Mouse (Mus musculus) gastrocnemius, postnatal 14 days (tissue): Measurements from ENCODE around the gene Edc4. TPM values are rescaled to one million over a fixed set of nuclear protein-coding genes. Genes with fewer than 3 reads are reported as not detected.
"Not testable (repeated sequence)": the region's sequence is repeated elsewhere in the genome, so short reads cannot be mapped to it uniquely, and the experiment has no call there.

Source experiments
- DNase-seq: peaks from one replicate; pipeline ENCODE4 v3.0.0; 2021; ENCODE audit warnings: mixed read lengths
- intact Hi-C: fragments of 180-260 bp; cut with DNase I; formaldehyde crosslinking; loops from one replicate; pipeline ENCODE4 v1.15.1; 2025; ENCODE audit warnings: low total_unique reads
- long read RNA-seq, 2 experiments: library from polyadenylated mRNA; stranded (forward); transcript quantifications; one replicate each; pipeline ENCODE4 v2.0.0; 2021
- total RNA-seq, 2 experiments: library from RNA; stranded (reverse); gene quantifications; 2 replicates each; pipeline ENCODE4 v1.2.3; 2021

Gene Edc4
- total RNA-seq = 10 to 100 TPM; 21.1 to 21.5 TPM
- long read RNA-seq, experiment 1, full-length matches to known transcripts = 15 of 34 reads
- long read RNA-seq, experiment 1, partial matches to known transcripts = 4 of 34 reads
- long read RNA-seq, experiment 1, other reads (novel, unspliced or antisense) = 15 of 34 reads
- long read RNA-seq, experiment 2, full-length matches to known transcripts = 14 of 32 reads
- long read RNA-seq, experiment 2, partial matches to known transcripts = 4 of 32 reads
- long read RNA-seq, experiment 2, other reads (novel, unspliced or antisense) = 14 of 32 reads

DNA sequence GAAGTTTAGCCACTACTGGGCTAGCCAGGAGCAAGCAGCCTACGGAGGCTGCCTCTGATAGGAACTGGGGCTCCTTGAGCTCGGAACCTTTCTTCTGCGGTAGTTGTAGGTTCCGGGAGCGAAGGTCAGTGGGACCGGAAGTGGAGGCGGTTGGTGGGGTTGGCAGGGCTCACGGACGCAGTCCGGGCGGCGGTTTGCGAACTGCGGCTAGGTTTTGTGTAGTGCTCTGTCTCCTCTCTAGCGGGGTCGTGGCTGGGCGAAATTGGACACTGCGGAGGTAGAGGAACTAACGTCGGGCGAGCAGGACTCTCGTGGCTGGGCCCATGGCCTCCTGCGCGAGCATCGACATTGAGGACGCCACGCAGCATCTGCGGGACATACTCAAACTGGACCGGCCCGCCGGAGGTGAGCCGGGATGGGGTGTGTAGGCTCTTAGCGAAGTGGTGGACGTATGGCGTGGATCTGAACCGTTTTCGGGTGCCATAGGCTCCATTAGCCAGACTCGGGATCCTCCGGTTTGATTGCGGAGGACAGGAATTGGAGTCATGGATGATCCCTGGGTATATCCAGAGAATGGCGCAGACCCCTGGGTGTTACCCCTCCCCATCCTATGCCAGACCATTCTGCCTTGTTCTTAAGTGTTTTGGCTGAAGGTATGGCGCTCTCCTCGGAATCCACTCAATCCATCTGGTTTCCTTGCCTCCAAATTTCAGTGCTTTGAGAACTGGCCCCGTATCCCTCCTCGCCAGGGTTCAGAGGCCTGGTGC, at the start of gene Edc4:
Edc4 (plus strand) TSS at position 128 of the 767 bp plus-strand sequence.
- intact Hi-C loops = no loop called here
- peak; percentile 82 for DNase-seq

DNA sequence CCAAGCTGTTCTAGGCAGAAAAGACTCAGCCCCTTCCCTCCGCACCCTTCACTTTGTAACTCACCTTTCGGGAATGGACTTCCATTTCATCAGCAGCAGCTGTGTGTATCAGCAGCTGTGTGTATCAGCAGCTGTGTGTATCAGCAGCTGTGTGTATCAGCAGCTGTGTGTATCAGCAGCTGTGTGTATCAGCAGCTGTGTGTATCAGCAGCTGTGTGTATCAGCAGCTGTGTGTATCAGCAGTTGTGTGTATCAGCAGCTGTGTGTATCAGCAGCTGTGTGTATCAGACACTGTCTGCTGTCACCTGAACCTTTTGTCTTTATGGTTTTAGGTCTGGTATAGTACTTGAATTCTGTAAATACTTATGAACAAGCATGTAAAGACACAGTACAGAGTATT, 46.9 kb upstream of the Edc4 start:
- not testable (repeated sequence) for DNase-seq
- intact Hi-C loops = loop anchor here (5.0 kb wide), 1 partner anchor 121 kb away; no protein-coding TSS in a partner anchor

- intact Hi-C loops = loop anchor here (5.0 kb wide), 1 partner anchor 97 kb away; the partner anchor contains the start of gene Ctrl
- peak; percentile 66 for DNase-seq
These were observed 45.4 kb upstream of the Edc4 start for GRCm38 (mm10) chr8:105835318-105835717.

GRCm38 (mm10) chr8:105836991-105837390, 43.7 kb upstream of the Edc4 start:
- intact Hi-C loops = loop anchor here (5.0 kb wide), 1 partner anchor 95 kb away; the partner anchor contains the start of gene Ctrl
- DNase-seq = no peak

DNA sequence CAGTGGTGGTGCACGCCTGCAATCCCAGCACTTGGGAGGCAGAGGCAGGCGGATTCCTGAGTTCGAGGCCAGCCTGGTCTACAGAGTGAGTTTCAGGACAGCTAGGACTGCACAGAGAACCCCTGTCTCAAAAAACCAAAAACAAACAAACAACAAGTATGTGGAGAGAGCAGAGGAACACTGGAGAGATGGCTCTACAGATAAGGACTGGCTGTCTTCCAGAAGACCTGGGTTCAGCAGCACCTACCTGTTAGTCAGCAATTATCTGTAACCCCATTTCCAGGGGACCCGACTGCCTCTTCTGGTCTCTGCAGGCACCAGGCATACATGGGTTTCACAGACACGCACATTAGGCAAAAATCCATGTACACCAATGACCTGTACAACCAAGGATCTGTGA, 41.5 kb upstream of the Edc4 start:
- intact Hi-C loops = loop anchor here (5.0 kb wide), 1 partner anchor 93 kb away; the partner anchor contains the start of gene Ctrl
- no peak for DNase-seq

DNA sequence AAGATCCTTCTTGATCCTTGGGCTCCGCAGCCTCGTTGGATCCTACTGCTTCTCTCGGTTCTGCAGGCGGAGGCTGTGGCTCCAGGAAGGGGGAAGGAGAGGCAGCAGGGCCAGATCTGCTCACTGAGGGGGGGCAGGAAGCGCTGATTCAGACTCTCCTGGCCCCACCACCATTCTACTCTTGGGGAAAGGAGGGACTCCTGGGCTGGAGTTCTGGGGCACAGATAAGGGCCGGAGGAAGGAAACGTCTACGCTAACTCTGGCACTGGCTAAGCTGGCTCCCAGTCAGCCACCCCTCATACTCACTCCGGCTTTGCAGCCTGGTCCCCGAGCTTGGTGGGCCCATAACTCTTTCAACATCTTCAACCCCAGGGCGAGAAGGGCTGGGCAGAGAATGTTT, 34.0 kb upstream of the Edc4 start:
- intact Hi-C loops = loop anchor here (10.0 kb wide), 1 partner anchor 158 kb away; the partner anchor contains the start of gene Dpep2nb
- no peak for DNase-seq

DNA sequence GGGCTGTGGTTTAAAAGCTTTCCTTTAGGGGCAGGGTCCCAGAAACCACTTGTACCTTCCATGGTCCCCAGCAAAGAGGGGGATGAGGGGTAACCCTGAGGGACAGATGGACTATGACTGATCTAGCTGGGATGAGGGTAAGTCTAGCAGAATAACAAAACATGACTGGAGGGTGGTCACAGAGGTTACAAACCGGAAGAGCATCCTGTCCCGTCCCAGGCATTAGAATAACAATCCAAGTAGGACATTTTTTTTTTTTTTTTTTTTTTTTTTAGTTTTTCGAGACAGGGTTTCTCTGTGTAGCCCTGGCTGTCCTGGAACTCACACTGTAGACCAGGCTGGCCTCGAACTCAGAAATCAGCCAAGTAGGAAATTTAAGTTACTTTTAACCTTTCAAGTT, 30.7 kb upstream of the Edc4 start:
- intact Hi-C loops = no loop called here
- DNase-seq = no peak

GRCm38 (mm10) chr8:105850611-105851010, 30.1 kb upstream of the Edc4 start:
- intact Hi-C loops = no loop called here
- no peak for DNase-seq

- DNase-seq = peak; percentile 90
- intact Hi-C loops = no loop called here
These were observed 29.0 kb upstream of the Edc4 start for GRCm38 (mm10) chr8:105851651-105852143.

GRCm38 (mm10) chr8:105852146-105852729, 28.4 kb upstream of the Edc4 start:
- intact Hi-C loops = no loop called here
- DNase-seq = no peak

- no peak for DNase-seq
- intact Hi-C loops = no loop called here
These were observed 27.5 kb upstream of the Edc4 start, which contains the start of gene Cenpt for GRCm38 (mm10) chr8:105853178-105853577. TSS of gene Cenpt (minus strand) at chr8:105853278.

DNA sequence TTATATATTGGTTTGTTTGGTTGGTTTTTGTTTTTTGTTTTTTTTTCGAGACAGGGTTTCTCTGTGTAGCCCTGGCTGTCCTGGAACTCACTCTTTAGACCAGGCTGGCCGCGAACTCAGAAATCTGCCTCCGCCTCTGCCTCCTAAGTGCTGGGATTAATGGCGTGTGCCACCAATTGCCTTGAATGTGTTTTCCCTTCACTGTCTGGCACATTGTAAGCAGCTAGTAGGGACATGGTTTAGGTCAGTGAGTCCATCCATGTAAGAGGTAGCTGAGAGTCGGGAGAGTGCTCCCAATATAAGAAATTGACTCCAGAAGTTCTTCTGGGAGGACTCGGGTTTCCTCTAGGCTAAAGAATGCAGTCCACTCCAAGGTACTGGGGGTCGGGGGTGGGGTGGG, 26.4 kb upstream of the Edc4 start:
- intact Hi-C loops = no loop called here
- DNase-seq = no peak

GRCm38 (mm10) chr8:105854715-105855216, 25.9 kb upstream of the Edc4 start, which contains the start of gene Thap11:
TSS of gene Thap11 (plus strand) at chr8:105855132.
- intact Hi-C loops = no loop called here

DNA sequence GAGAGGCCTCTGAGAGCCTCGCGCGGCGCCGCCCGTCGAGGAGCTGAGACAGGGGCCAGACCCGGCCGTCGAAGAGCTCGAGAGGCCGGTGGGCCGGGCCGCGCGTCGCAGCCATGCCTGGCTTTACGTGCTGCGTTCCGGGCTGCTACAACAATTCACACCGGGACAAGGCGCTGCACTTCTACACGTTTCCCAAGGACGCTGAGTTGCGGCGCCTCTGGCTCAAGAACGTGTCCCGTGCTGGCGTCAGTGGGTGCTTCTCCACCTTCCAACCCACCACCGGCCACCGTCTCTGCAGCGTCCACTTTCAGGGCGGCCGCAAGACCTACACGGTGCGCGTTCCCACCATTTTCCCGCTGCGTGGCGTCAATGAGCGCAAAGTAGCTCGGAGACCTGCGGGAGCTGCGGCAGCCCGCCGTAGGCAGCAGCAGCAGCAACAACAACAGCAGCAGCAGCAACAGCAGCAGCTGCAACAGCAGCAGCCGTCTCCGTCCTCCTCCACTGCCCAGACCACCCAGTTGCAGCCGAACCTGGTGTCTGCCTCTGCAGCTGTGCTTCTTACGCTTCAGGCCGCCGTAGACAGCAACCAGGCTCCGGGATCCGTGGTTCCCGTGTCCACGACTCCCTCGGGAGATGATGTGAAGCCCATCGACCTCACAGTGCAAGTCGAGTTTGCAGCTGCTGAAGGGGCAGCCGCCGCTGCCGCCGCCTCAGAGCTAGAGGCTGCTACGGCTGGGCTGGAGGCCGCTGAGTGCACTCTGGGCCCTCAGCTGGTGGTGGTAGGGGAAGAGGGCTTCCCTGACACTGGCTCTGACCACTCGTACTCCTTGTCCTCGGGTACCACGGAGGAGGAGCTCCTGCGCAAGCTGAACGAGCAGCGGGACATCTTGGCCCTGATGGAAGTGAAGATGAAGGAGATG, 25.2 kb upstream of the Edc4 start:
- intact Hi-C loops = no loop called here
- peak; percentile 53 for DNase-seq

More at GRCm38 (mm10) chr8:105854715-105855216, 25.9 kb upstream of the Edc4 start, which contains the start of gene Thap11:
- peak; percentile 95 for DNase-seq

GRCm38 (mm10) chr8:105856168-105856835, 24.4 kb upstream of the Edc4 start:
- DNase-seq = no peak
- intact Hi-C loops = no loop called here

DNA sequence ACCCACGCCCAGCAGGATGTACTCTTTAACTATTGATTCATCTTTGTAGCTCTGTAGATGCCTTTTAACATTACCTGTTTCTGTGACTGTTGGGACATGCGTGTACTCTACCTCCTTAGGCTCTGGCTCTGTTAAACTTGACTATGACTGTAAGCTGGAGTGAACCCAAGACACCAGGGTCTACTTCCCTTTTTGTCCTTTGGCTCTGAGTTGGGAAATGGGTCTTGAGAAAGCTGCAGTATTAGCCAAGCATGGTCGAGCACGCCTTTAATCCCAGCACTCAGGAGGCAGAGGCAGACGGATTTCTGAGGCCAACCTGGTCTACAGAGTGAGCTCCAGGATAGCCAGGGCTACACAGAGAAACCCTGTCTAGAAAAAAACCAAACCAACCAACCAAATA, 22.2 kb upstream of the Edc4 start:
- intact Hi-C loops = no loop called here
- DNase-seq = no peak

GRCm38 (mm10) chr8:105859314-105859713, 21.4 kb upstream of the Edc4 start:
- intact Hi-C loops = no loop called here
- DNase-seq = no peak
